Mouse (Mus musculus): ENCODE results near the gene Slc25a47. TPM values are rescaled to one million over a fixed set of nuclear protein-coding genes. Genes with fewer than 3 reads are reported as not detected.
"Not testable (repeated sequence)": the region's sequence is repeated elsewhere in the genome, so short reads cannot be mapped to it uniquely, and the experiment has no call there.

Gene Slc25a47
- total RNA-seq, 1 experiment from 2014 or later = 0.48 TPM

- no peak for ATAC-seq (replicated peaks; ENCODE audit: insufficient number of reproducible peaks, low FRiP score, low TSS enrichment, poor library complexity, severe bottlenecking)
Measured at GRCm38 (mm10) chr12:108824225-108824874, 11.5 kb upstream of the Slc25a47 start.

- no peak for ATAC-seq (replicated peaks; ENCODE audit: insufficient number of reproducible peaks, low FRiP score, low TSS enrichment, poor library complexity, severe bottlenecking)
Measured at GRCm38 (mm10) chr12:108825561-108826224, 10.2 kb upstream of the Slc25a47 start.

- no peak for ATAC-seq (replicated peaks; ENCODE audit: insufficient number of reproducible peaks, low FRiP score, low TSS enrichment, poor library complexity, severe bottlenecking)
Measured at GRCm38 (mm10) chr12:108826282-108826957, 9.4 kb upstream of the Slc25a47 start.

- no peak for ATAC-seq (replicated peaks; ENCODE audit: insufficient number of reproducible peaks, low FRiP score, low TSS enrichment, poor library complexity, severe bottlenecking)
Measured at GRCm38 (mm10) chr12:108826958-108827535, 8.8 kb upstream of the Slc25a47 start.

GRCm38 (mm10) chr12:108827641-108828040, 8.2 kb upstream of the Slc25a47 start:
- ATAC-seq (replicated peaks; ENCODE audit: insufficient number of reproducible peaks, low FRiP score, low TSS enrichment, poor library complexity, severe bottlenecking) = no peak

- ATAC-seq (replicated peaks; ENCODE audit: insufficient number of reproducible peaks, low FRiP score, low TSS enrichment, poor library complexity, severe bottlenecking) = no peak
Measured at GRCm38 (mm10) chr12:108829636-108830035, 6.2 kb upstream of the Slc25a47 start.

- no peak for ATAC-seq (replicated peaks; ENCODE audit: insufficient number of reproducible peaks, low FRiP score, low TSS enrichment, poor library complexity, severe bottlenecking)
Measured at GRCm38 (mm10) chr12:108830358-108830757, 5.5 kb upstream of the Slc25a47 start.

- no peak for ATAC-seq (replicated peaks; ENCODE audit: insufficient number of reproducible peaks, low FRiP score, low TSS enrichment, poor library complexity, severe bottlenecking)
Measured at GRCm38 (mm10) chr12:108831966-108832643, 3.7 kb upstream of the Slc25a47 start.

- no peak for ATAC-seq (replicated peaks; ENCODE audit: insufficient number of reproducible peaks, low FRiP score, low TSS enrichment, poor library complexity, severe bottlenecking)
Measured at GRCm38 (mm10) chr12:108832851-108833250, 3.0 kb upstream of the Slc25a47 start.

- no peak for ATAC-seq (replicated peaks; ENCODE audit: insufficient number of reproducible peaks, low FRiP score, low TSS enrichment, poor library complexity, severe bottlenecking)
Measured at GRCm38 (mm10) chr12:108833408-108833807, 2.4 kb upstream of the Slc25a47 start.

GRCm38 (mm10) chr12:108834337-108834736, 1.5 kb upstream of the Slc25a47 start:
- ATAC-seq (replicated peaks; ENCODE audit: insufficient number of reproducible peaks, low FRiP score, low TSS enrichment, poor library complexity, severe bottlenecking) = no peak

- ATAC-seq (replicated peaks; ENCODE audit: insufficient number of reproducible peaks, low FRiP score, low TSS enrichment, poor library complexity, severe bottlenecking) = no peak
Measured at GRCm38 (mm10) chr12:108834786-108835185, 1.1 kb upstream of the Slc25a47 start.

GRCm38 (mm10) chr12:108835208-108835839, 522 bp upstream of the Slc25a47 start:
- no peak for ATAC-seq (replicated peaks; ENCODE audit: insufficient number of reproducible peaks, low FRiP score, low TSS enrichment, poor library complexity, severe bottlenecking)

- no peak for ATAC-seq (replicated peaks; ENCODE audit: insufficient number of reproducible peaks, low FRiP score, low TSS enrichment, poor library complexity, severe bottlenecking)
Measured at GRCm38 (mm10) chr12:108836722-108837121, 876 bp downstream of the Slc25a47 start.

GRCm38 (mm10) chr12:108841181-108841580, 5.3 kb downstream of the Slc25a47 start:
- no peak for ATAC-seq (replicated peaks; ENCODE audit: insufficient number of reproducible peaks, low FRiP score, low TSS enrichment, poor library complexity, severe bottlenecking)

- ATAC-seq (replicated peaks; ENCODE audit: insufficient number of reproducible peaks, low FRiP score, low TSS enrichment, poor library complexity, severe bottlenecking) = no peak
Measured at GRCm38 (mm10) chr12:108842663-108843062, 6.8 kb downstream of the Slc25a47 start.

GRCm38 (mm10) chr12:108848033-108848432, 12.2 kb downstream of the Slc25a47 start:
- ATAC-seq (replicated peaks; ENCODE audit: insufficient number of reproducible peaks, low FRiP score, low TSS enrichment, poor library complexity, severe bottlenecking) = not testable (repeated sequence)

GRCm38 (mm10) chr12:108849488-108850022, 13.7 kb downstream of the Slc25a47 start:
- no peak for ATAC-seq (replicated peaks; ENCODE audit: insufficient number of reproducible peaks, low FRiP score, low TSS enrichment, poor library complexity, severe bottlenecking)

Measured in monocyte, adult 5-6 weeks (primary cell).